Mouse (Mus musculus) heart, embryonic 12.5 days (tissue): ENCODE measurements around the gene Adamts16. TPM values are rescaled to one million over a fixed set of nuclear protein-coding genes. Genes with fewer than 3 reads are reported as not detected.
"Not testable (repeated sequence)": the region's sequence is repeated elsewhere in the genome, so short reads cannot be mapped to it uniquely, and the experiment has no call there.

ENCODE experiments used
- ATAC-seq: fragments of 200-750 bp; cut with Nextera tagmentation; 2 replicates; pipeline ENCODE4 v1.8.0; 2017; ENCODE audit warnings: moderate TSS enrichment, moderate library complexity; ENCODE audit not compliant: insufficient number of reproducible peaks, low FRiP score
- H3K27ac ChIP-seq: fragments of 300-500 bp; sonication (generic); 2 replicates; pipeline ENCODE4 v1.5.1; 2016; ENCODE audit warnings: mild to moderate bottlenecking, moderate library complexity; ENCODE audit not compliant: poor library complexity, severe bottlenecking
- H3K27me3 ChIP-seq: fragments of 300-500 bp; sonication (generic); replicated peaks from 2 replicates; pipeline ENCODE4 v1.6.1; 2016; ENCODE audit warnings: mild to moderate bottlenecking, moderate library complexity
- H3K36me3 ChIP-seq: fragments of 300-500 bp; sonication (generic); 2 replicates; pipeline ENCODE4 v1.6.1; 2016; ENCODE audit warnings: mild to moderate bottlenecking, moderate library complexity
- H3K4me1 ChIP-seq: fragments of 300-500 bp; sonication (generic); replicated peaks from 2 replicates; pipeline ENCODE4 v1.6.1; 2016; ENCODE audit warnings: mild to moderate bottlenecking
- H3K4me2 ChIP-seq: fragments of 300-500 bp; sonication (generic); 2 replicates; pipeline ENCODE4 v1.6.1; 2016; ENCODE audit warnings: mild to moderate bottlenecking, moderate library complexity
- H3K4me3 ChIP-seq: fragments of 300-500 bp; sonication (generic); 2 replicates; pipeline ENCODE4 v1.5.1; 2016; ENCODE audit warnings: mild to moderate bottlenecking
- H3K9ac ChIP-seq: fragments of 300-500 bp; sonication (generic); 2 replicates; pipeline ENCODE4 v1.6.1; 2016; ENCODE audit warnings: mild to moderate bottlenecking, moderate library complexity
- H3K9me3 ChIP-seq: fragments of 300-500 bp; sonication (generic); replicated peaks from 2 replicates; pipeline ENCODE4 v1.6.1; 2016; ENCODE audit warnings: mild to moderate bottlenecking, moderate library complexity
- WGBS: fragments of 180-500 bp; shearing (Covaris S2); methylation state at CpG from one replicate; pipeline ENCODE4 v1.1.7; 2016; 5-methylcytosine and 5-hydroxymethylcytosine counted together
- polyA plus RNA-seq: library from polyadenylated mRNA; unstranded; fragments of >200 nt; fragmentation: Nextera tagmentation; extraction: Ambion mirVana; gene quantifications from 2 replicates; pipeline ENCODE4 v1.2.1, GENCODE M21; 2016

The Adamts16 gene
- 0.14 and 0.17 TPM in 2 replicates for polyA plus RNA-seq

DNA sequence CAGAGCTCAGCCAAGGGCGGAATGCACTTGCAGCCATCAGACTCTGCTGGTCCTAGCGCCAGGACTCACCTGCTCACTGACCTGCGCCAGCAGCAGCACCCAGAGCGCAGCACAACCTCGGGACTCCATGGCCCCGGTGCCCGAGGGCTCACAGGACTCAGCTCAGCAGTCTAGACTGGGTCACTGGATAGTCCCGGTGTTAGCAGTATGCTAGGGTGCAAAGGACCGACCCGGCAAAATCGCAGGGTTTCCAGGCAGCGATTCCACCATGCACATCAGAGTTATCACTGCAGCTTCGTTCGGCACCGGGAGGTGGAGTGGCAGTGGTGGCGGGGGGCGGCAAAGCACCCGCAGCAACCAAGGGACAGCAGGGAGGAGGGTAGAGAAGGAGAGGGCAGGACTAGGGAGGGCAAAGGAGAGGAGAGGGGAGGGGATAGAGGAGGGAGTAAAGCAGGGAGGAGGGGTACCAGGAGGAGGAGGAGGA lies at the start of gene Adamts16:
Gene Adamts16 (minus strand): TSS at position 391 of the 484 bp plus-strand sequence.
- H3K4me1 ChIP-seq: 0 out of 2 replicates have a peak, but pooled peaks cover 4% of the 10 kb centered on the region
- no peaks in the 10 kb centered on the region for H3K36me3 ChIP-seq
- H3K27ac ChIP-seq: no peak within 1 kb of the TSS
- peak; percentile 51; the same call in 1 of the 2 replicates for ATAC-seq
- peaks cover 38% of the 10 kb centered on the region for H3K27me3 ChIP-seq
- no peaks in the 10 kb centered on the region for H3K9me3 ChIP-seq
- peak within 1 kb of the TSS; percentile 38; the same call in 1 of the 2 replicates for H3K9ac ChIP-seq
- H3K4me3 ChIP-seq: peak within 1 kb of the TSS; percentile 39
- peak within 1 kb of the TSS; percentile 70 for H3K4me2 ChIP-seq
- WGBS: 2% methylated on average over 18 of the region's 18 CpGs

DNA sequence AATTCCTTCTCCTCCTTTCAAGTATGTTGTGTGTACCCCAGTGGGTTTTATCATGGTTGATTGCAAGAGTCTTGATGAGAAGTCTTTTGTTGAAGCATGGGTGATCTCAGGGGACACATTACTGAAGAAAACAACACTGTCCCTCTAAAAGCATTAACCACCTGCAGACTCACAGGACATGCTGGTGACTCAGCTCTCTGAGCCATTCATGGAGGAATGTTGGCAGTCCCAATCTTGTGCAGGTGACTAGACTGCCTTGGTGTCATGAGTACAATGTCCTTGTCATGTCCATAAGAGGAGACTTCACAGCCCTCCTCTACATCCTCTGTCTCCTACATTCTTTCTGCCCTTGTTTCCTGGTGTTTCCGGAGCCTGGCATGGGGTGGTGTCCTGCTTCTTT lies 45.5 kb upstream of the Adamts16 start:
- Histone ChIP-seq H3K27me3 (no peaks in the 10 kb centered on the region), H3K4me2 (no peak overlapping the region), H3K9me3 (no peaks in the 10 kb centered on the region), H3K27ac (no peak overlapping the region), H3K9ac (no peak overlapping the region), H3K4me3 (no peak overlapping the region), H3K4me1 (peaks cover 28% of the 10 kb centered on the region), H3K36me3 (no peaks in the 10 kb centered on the region)
- WGBS: 85% methylated on average over 1 of the region's 1 CpGs
- no peak for ATAC-seq

DNA sequence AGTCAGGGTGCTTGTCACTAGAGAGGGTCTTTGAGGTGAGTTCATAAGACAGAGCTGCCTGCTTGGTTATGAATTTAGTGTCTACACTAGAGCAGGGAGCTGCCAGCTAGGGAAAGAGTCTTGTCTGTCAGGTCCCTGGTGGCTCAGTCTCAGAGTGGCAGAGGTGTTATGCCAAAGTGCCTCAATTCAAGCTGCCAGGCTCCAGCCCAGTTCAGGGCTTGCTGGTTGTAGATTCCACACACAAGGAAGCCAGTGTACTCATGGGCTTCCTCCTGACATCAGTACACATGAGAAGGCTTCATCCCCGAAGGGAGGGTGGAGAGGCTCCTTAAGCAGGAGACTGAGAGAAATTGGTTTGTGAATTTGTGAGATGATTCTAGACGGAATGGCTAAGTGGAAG lies 43.4 kb upstream of the Adamts16 start:
- 79% methylated on average over 2 of the region's 2 CpGs for WGBS
- Histone ChIP-seq H3K27ac (peak overlapping the region; percentile 79), H3K9me3 (no peaks in the 10 kb centered on the region), H3K36me3 (no peaks in the 10 kb centered on the region), H3K27me3 (no peaks in the 10 kb centered on the region), H3K9ac (no peak overlapping the region), H3K4me3 (no peak overlapping the region), H3K4me2 (no peak overlapping the region), H3K4me1 (peaks cover 28% of the 10 kb centered on the region)
- no peak for ATAC-seq

DNA sequence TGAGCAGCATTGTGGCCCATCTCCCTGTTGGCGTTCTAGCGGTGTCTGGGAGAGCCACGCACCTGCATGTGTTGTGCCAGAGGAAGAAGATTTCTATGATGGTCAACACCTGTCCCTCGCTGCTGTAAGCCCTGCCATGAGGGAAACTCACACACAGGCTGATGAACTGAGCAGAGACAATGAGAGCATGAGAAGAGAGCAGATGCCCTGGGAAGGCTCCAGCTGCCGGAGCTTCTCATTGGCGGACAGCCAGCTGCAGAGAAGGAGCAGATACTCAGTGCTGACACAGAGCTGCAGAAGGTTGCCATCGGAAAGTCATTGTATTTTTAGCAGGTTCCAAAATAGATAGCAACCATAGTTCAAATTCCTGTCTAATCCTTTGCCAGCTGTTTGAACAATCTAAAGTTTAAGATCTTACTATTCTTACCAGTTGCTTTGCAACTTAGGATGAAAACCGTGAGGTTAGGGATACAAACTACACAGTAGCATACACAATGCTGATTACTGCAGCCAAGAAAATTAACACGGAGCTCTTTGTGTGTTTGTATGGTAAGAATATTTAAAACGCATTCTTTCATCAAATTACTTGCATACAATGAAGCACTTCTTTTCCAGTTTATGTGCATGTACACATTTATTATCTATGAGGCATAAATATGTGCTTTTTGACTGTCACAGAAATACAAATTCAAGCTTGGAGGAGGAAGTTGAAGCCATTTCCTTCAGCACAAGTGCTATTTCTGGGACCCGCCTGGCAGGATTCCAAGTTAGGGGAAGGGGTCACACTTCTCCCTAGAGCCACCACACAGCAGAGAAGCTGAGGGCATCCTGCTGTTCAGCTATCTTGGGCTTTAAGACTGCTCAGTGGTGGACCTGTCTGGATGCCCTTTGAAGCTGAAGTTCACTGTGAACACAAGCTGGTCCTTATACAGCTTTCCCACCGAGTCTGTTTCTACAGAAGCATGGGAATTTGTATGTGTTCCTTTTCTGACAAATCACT lies 42.6 kb upstream of the Adamts16 start:
- no peak overlapping the region for H3K4me3 ChIP-seq
- WGBS: 37% methylated on average over 12 of the region's 12 CpGs
- H3K27ac ChIP-seq: peak overlapping the region; percentile 79
- peak; percentile 85 for ATAC-seq
- no peaks in the 10 kb centered on the region for H3K27me3 ChIP-seq
- H3K9ac ChIP-seq: no peak overlapping the region
- H3K36me3 ChIP-seq: no peaks in the 10 kb centered on the region
- H3K9me3 ChIP-seq: no peaks in the 10 kb centered on the region
- H3K4me1 ChIP-seq: peaks cover 30% of the 10 kb centered on the region
- peak overlapping the region; percentile 45 for H3K4me2 ChIP-seq

DNA sequence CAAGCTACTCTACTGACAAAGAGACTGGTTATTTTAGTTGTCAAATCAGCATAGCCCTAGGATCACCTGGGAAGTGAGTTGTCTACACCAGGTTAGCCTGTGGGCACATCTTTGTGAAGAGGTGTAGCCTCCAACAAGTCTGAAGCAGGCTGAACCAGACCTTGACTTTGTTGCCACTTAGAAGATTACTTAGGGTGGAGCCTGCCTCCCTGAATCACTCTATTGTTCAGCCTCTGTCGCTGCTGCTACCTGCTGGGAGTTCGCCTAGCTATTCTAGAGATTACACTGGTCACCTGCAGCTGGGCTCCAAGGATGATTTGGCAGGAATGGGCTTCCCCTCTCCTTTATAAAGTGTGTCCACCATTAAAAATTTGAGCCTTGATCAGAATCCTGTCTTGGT lies 38.4 kb upstream of the Adamts16 start:
- H3K27ac ChIP-seq, ATAC-seq, H3K9ac ChIP-seq, H3K4me3 ChIP-seq, H3K9me3 ChIP-seq, H3K27me3 ChIP-seq, H3K4me2 ChIP-seq, H3K36me3 ChIP-seq: not testable (repeated sequence)
- peaks cover 37% of the 10 kb centered on the region for H3K4me1 ChIP-seq
- WGBS: 55% methylated on average over 2 of the region's 2 CpGs

DNA sequence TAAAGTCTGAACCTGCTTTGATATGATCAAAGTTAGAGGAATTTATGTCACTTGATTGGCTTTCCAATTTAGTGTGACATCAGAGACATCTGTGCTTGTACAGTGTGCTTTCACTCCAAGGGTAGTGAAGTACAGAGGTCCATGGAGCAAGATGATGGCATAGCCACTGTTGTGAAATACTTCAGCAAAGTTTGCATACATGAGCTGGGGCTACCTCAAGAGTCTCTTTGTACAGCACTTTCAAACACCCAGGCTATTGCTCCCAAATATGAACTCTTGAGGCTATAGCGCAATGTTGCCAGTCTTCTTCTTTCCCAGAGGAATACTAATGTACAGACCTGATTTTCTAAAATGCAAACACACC lies 35.9 kb upstream of the Adamts16 start:
- H3K27ac ChIP-seq: no peak overlapping the region
- no peak for ATAC-seq

DNA sequence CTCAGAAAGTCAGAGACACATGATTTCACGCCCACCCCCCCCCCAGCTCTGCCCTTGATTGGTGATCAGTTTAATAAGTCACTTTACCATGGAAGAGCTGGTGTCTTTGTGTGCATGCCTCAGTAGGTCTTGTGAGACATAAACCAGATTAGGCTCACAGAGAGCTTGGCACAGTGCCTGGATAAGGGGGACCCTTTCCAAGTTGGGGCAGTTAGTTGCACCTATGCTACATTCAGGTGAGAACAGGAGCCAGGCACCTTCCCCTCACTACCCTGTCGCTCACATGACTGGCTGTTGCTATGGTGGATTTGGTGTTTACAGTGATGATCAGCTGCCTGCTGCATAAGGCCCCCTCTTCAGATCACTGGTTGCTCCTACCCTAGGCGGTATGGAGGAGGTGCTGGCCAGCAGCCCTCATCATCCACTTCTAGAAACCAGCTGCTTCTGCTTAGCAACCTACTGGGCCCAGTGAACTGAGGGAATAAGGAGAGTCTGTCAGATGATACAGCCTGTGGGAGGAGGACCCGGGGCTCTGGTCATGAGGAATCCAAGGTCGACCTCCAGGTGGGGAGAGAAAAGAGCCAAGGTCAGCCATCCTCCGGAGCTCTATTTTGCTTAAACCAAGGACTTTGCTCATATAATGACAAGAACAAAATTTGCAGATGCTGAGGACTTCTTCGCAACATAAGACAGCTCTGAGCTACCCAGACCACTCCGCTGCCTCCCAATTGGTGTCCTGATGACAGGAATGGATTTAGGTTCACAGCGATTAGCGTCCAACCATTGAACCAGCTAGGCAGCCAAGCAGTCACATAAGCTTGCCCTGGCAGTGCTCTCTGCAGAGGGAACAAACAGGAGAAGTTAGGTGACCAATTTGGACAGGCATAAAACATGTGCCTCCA lies 35.3 kb upstream of the Adamts16 start:
- Histone ChIP-seq H3K36me3 (no peaks in the 10 kb centered on the region), H3K4me1 (peaks cover 14% of the 10 kb centered on the region), H3K9ac (no peak overlapping the region), H3K4me3 (no peak overlapping the region), H3K27me3 (no peaks in the 10 kb centered on the region), H3K9me3 (no peaks in the 10 kb centered on the region), H3K4me2 (no peak overlapping the region), H3K27ac (no peak overlapping the region)
- WGBS: 74% methylated on average over 10 of the region's 10 CpGs
- ATAC-seq: peak; percentile 69

More for the DNA sequence above, 35.9 kb upstream of the Adamts16 start:
- H3K4me1 ChIP-seq: peaks cover 18% of the 10 kb centered on the region
- no peak overlapping the region for H3K4me2 ChIP-seq
- H3K27me3 ChIP-seq: no peaks in the 10 kb centered on the region
- WGBS: 92% methylated on average over 1 of the region's 1 CpGs
- H3K9ac ChIP-seq: no peak overlapping the region
- H3K36me3 ChIP-seq: no peaks in the 10 kb centered on the region
- H3K4me3 ChIP-seq: no peak overlapping the region
- H3K9me3 ChIP-seq: no peaks in the 10 kb centered on the region

DNA sequence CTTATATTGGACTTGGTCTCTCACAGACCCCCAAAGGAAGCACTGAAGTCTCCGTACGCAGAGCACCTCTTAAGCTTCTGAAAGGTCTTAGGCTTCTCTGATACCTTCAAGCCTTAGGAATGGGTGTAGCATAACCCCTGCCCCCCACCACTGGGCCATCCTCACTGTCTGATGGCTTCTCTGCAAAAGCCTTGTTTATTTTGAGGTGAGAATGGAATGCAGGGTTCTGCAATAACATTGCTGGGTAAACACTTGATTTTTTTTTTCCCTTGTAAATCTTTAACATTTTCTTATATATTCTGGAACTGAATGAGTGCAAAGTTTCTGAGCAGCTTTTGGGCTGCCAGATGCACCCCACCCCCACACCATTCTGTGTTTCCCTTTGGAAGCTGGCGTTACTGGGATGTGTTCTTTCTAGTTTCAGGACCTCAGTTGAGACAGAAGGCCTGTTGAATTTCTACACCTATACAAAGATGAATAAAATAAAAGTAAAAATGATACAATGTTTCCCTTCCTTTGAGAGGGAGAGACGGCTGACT lies 33.9 kb upstream of the Adamts16 start:
- Histone ChIP-seq H3K27me3 (no peaks in the 10 kb centered on the region), H3K9me3 (no peaks in the 10 kb centered on the region), H3K4me2 (no peak overlapping the region), H3K9ac (no peak overlapping the region), H3K27ac (no peak overlapping the region), H3K4me3 (no peak overlapping the region), H3K36me3 (no peaks in the 10 kb centered on the region), H3K4me1 (peaks cover 17% of the 10 kb centered on the region)
- ATAC-seq: no peak
- WGBS: 73% methylated on average over 4 of the region's 4 CpGs

DNA sequence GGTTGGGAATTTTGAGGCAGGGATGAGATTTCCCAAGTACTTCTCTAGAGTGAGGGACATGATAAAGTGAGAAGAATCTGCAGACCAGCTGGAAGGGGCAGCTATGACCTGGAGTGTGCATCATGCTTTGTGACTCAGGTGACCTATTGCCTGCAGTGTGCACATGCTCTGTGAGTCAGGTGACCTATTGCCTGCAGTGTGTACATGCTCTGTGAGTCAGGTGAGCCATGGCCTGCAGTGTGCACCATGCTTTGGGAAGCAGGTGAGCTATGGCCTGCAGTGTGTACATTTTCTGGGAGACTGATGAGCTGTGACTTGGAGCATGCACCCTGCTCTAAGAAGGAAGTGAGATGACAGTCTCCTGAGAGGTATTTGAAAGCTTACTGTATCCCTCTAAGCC lies 33.1 kb upstream of the Adamts16 start:
- Histone ChIP-seq H3K4me2 (no peak overlapping the region), H3K4me3 (no peak overlapping the region), H3K27ac (no peak overlapping the region), H3K27me3 (no peaks in the 10 kb centered on the region), H3K4me1 (peaks cover 17% of the 10 kb centered on the region), H3K9me3 (no peaks in the 10 kb centered on the region), H3K36me3 (no peaks in the 10 kb centered on the region), H3K9ac (no peak overlapping the region)
- ATAC-seq: no peak

DNA sequence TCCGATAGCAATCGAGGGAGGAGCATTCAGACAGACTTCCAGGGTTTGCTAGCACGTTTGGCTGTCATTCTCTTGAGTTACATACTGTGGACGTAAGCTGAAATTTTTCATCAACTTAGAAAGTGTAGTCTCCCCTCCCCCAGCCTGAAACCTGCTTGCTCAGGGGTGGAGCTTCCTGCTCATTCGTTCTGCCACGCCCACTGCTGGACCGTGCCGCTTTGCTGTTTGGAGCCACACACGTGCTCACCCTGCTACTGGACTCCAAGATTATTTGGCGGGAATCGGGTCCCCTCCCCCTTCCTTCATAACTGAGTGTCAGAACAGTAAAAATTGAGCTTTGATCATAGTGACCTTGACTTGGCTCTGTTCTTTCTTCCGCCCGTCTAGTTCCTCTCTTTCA lies 32.2 kb upstream of the Adamts16 start:
- H3K4me3 ChIP-seq, H3K4me2 ChIP-seq, H3K36me3 ChIP-seq, H3K9ac ChIP-seq, H3K27ac ChIP-seq, H3K27me3 ChIP-seq, ATAC-seq, H3K9me3 ChIP-seq: not testable (repeated sequence)
- WGBS: 65% methylated on average over 13 of the region's 13 CpGs
- H3K4me1 ChIP-seq: peaks cover 14% of the 10 kb centered on the region
